Mouse (Mus musculus) layer of hippocampus, adult 8-10 months (tissue): Measurements from ENCODE around the gene Kif15. TPM values are rescaled to one million over a fixed set of nuclear protein-coding genes. Genes with fewer than 3 reads are reported as not detected.

ENCODE experiments used
- total RNA-seq, 4 experiments: library from RNA; stranded (reverse); gene quantifications; 2 replicates each; pipeline ENCODE4 v1.2.4; 2022

Gene Kif15
- total RNA-seq, 4 experiments from 2014 or later, result 0.65 to 0.99 (median 0.81) TPM

Other genes starting within 250 kb of the Kif15 start
- not detected for gene Topaz1, start 203.7 kb upstream of the Kif15 start, total RNA-seq
- gene Tcaim, start 145.5 kb upstream of the Kif15 start, total RNA-seq, result 10 to 100 TPM; 20.1 to 22.9 (median 22.1) TPM
- gene Gm35549, start 107.0 kb upstream of the Kif15 start, total RNA-seq, result not detected
- gene Zfp445, start 85.0 kb upstream of the Kif15 start, total RNA-seq, result 100 to 1,000 TPM; 151 to 196 (median 188) TPM
- 1 to 10 TPM; 4.1 to 6.5 (median 5.9) TPM for gene Zkscan7, start 65.4 kb upstream of the Kif15 start, total RNA-seq
- 1 to 10 TPM; 6.9 to 9.9 (median 8.2) TPM for gene Zfp105, start 28.0 kb upstream of the Kif15 start, total RNA-seq
- 10 to 100 TPM; 20.9 to 24.6 (median 23.0) TPM for gene 1110059G10Rik, start within 50 bp of the Kif15 start, total RNA-seq
- gene Tmem42, start 70.3 kb downstream of the Kif15 start, total RNA-seq, result 10 to 100 TPM; 22.0 to 28.7 (median 24.3) TPM
- gene Tgm4, start 83.7 kb downstream of the Kif15 start, total RNA-seq, result 1 to 10 TPM; 1.2 to 2.2 (median 1.9) TPM
- gene Zdhhc3, start 162.2 kb downstream of the Kif15 start, total RNA-seq, result 10 to 100 TPM; 57.6 to 60.7 (median 59.0) TPM
- gene Exosc7, start 162.2 kb downstream of the Kif15 start, total RNA-seq, result 10 to 100 TPM; 41.0 to 52.4 (median 46.1) TPM
- 1 to 10 TPM; 2.1 to 3.1 (median 2.4) TPM for gene Clec3b, start 199.9 kb downstream of the Kif15 start, total RNA-seq